ENCODE assay signal across 10 mouse cellular contexts in the genomic region with DNA sequence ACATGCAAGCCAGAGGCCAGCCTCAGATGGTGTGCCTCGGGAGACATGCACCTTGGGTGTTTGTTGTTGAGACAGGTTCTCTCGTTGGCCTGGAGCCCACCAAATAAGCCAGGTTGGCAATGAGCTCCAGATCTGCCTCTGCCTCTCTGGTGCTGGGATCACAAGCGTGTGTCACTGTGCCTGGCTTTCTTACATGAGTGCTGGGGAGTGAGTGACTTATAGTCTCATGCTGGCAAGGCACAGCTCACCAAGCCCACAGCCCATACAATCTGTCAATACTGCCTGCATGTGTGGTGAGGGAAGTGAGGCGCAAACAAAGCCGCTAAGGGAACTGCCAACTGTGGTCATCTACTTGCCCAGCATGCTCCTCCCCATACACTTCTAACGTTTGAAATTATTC. TPM values are rescaled to one million over a fixed set of nuclear protein-coding genes. Genes with fewer than 3 reads are reported as not detected.
DNase-seq lines count a peak whose midpoint lies in the region; ATAC-seq and TF ChIP-seq lines count a peak whose summit lies in the region.
"Had no signal": no experiment of that assay in that cellular context is flagged by ENCODE, and none has a peak within 500 bp of the region (broad histone marks: within the 10 kb centered on the region; RNA-seq: fewer than 3 reads in every experiment).

No protein-coding gene starts in this region.

- no peak for TF ChIP-seq POLR2A in heart, adult 2 months (IDR thresholded peaks at IDR 0.05; ENCODE audit: insufficient read depth, low read depth, low read length)
- TF ChIP-seq POLR2A in testis, adult 2 months (IDR thresholded peaks at IDR 0.05; ENCODE audit: control insufficient read depth, low read depth, low read length): no peak

- no peaks in the 10 kb centered on the region for H3K9me3 ChIP-seq in heart, embryonic 10.5 days
- no peaks in the 10 kb centered on the region for H3K9me3 ChIP-seq in forebrain, embryonic 16.5 days (ENCODE audit: control insufficient read depth, low read length)
- no peaks in the 10 kb centered on the region for H3K9me3 ChIP-seq in heart, embryonic 11.5 days (replicated peaks; ENCODE audit: control insufficient read depth, low read length)
- H3K9me3 ChIP-seq: megakaryocyte, embryonic 14.5 days had no signal

- 0 out of 2 replicates have a peak, but pooled peaks cover 7% of the 10 kb centered on the region for H3K36me3 ChIP-seq in heart, embryonic 10.5 days
- no peaks in the 10 kb centered on the region; the same call in 1 of the 2 replicates for H3K36me3 ChIP-seq in heart, adult 2 months (ENCODE audit: control insufficient read depth, insufficient read depth, low read length)
- no peaks in the 10 kb centered on the region; the same call in 1 of the 2 replicates for H3K36me3 ChIP-seq in testis, adult 2 months (ENCODE audit: control insufficient read depth, insufficient read depth, low read length)
- no peaks in the 10 kb centered on the region for H3K36me3 ChIP-seq in forebrain, embryonic 16.5 days (ENCODE audit: control insufficient read depth, insufficient read depth)
- H3K36me3 ChIP-seq in heart, embryonic 11.5 days (ENCODE audit: control insufficient read depth, insufficient read depth, low read length): no peaks in the 10 kb centered on the region

- no peak overlapping the region for H3K9ac ChIP-seq in heart, adult 2 months (ENCODE audit: low read depth, low read length)
- no peak overlapping the region for H3K9ac ChIP-seq in forebrain, embryonic 16.5 days (replicated peaks; ENCODE audit: low read depth, low read length)
- no peak overlapping the region for H3K9ac ChIP-seq in heart, embryonic 11.5 days (ENCODE audit: low read depth, low read length)

- no peaks in the 10 kb centered on the region for H3K27me3 ChIP-seq in heart, embryonic 10.5 days (ENCODE audit: insufficient read depth, poor library complexity, severe bottlenecking)
- no peaks in the 10 kb centered on the region for H3K27me3 ChIP-seq in heart, adult 2 months (ENCODE audit: control insufficient read depth, insufficient read depth, low read length)
- H3K27me3 ChIP-seq in testis, adult 2 months (ENCODE audit: control insufficient read depth, insufficient read depth, low read length): no peaks in the 10 kb centered on the region
- H3K27me3 ChIP-seq in forebrain, embryonic 16.5 days (replicated peaks; ENCODE audit: control insufficient read depth, insufficient read depth, low read length): no peaks in the 10 kb centered on the region
- no peaks in the 10 kb centered on the region for H3K27me3 ChIP-seq in heart, embryonic 11.5 days (ENCODE audit: control insufficient read depth, insufficient read depth, low read length)
- H3K27me3 ChIP-seq: megakaryocyte, embryonic 14.5 days had no signal

- 0 out of 2 replicates have a peak, but pooled peaks have one; percentile 50 for ATAC-seq in forebrain, embryonic 16.5 days
- ATAC-seq in heart, embryonic 11.5 days (replicated peaks; ENCODE audit: insufficient number of reproducible peaks, low FRiP score, low TSS enrichment): no peak
- ATAC-seq: hindbrain, postnatal 0 days had no signal

- H3K4me2 ChIP-seq in forebrain, embryonic 16.5 days (ENCODE audit: low read length): no peak overlapping the region
- no peak overlapping the region for H3K4me2 ChIP-seq in heart, embryonic 11.5 days

- no peak for TF ChIP-seq CTCF in heart, adult 2 months (IDR thresholded peaks at IDR 0.05)
- TF ChIP-seq CTCF in testis, adult 2 months (IDR thresholded peaks at IDR 0.05; ENCODE audit: control insufficient read depth, insufficient read depth, insufficient replicate concordance, low read depth, low read length): no peak

- peaks cover 10% of the 10 kb centered on the region; the same call in 1 of the 2 replicates for H3K4me1 ChIP-seq in heart, embryonic 10.5 days
- peaks cover 10% of the 10 kb centered on the region for H3K4me1 ChIP-seq in heart, adult 2 months (ENCODE audit: control insufficient read depth, insufficient read depth, low read length)
- H3K4me1 ChIP-seq in testis, adult 2 months (ENCODE audit: control insufficient read depth, insufficient read depth, low read length): peaks cover 2% of the 10 kb centered on the region; the same call in 1 of the 2 replicates
- H3K4me1 ChIP-seq in forebrain, embryonic 16.5 days (replicated peaks; ENCODE audit: control insufficient read depth, insufficient read depth, low read length): peaks cover 14% of the 10 kb centered on the region
- H3K4me1 ChIP-seq in heart, embryonic 11.5 days (ENCODE audit: control insufficient read depth, insufficient read depth, low read length): peaks cover 5% of the 10 kb centered on the region; the same call in 1 of the 2 replicates

- H3K27ac ChIP-seq in heart, embryonic 10.5 days: no peak overlapping the region
- no peak overlapping the region; the same call in 1 of the 2 replicates for H3K27ac ChIP-seq in heart, adult 2 months
- H3K27ac ChIP-seq in testis, adult 2 months (ENCODE audit: control insufficient read depth, insufficient read depth, low read depth, low read length): no peak overlapping the region
- H3K27ac ChIP-seq in forebrain, embryonic 16.5 days (ENCODE audit: low read length): peak overlapping the region; percentile 53; the same call in 1 of the 2 replicates
- H3K27ac ChIP-seq in heart, embryonic 11.5 days (ENCODE audit: low read depth, low read length): no peak overlapping the region

- intact Hi-C loops in heart, adult 2 months (cut with DNase I): loop anchor here (5.0 kb wide), 1 partner anchor 33 kb away; no protein-coding TSS in a partner anchor

- H3K79me2 ChIP-seq in heart, adult 2 months (replicated peaks; ENCODE audit: control insufficient read depth, insufficient read depth, low read length): peaks cover 10% of the 10 kb centered on the region

- WGBS in heart, embryonic 10.5 days: 74% methylated on average over 6 of the region's 6 CpGs
- 65% methylated on average over 6 of the region's 6 CpGs for WGBS in heart, adult 2 months
- 54% methylated on average over 6 of the region's 6 CpGs for WGBS in forebrain, embryonic 16.5 days
- 71% methylated on average over 6 of the region's 6 CpGs for WGBS in heart, embryonic 11.5 days (ENCODE audit: insufficient replicate concordance)

- no peak for TF ChIP-seq EP300 in heart, adult 2 months (IDR thresholded peaks at IDR 0.05; ENCODE audit: insufficient read depth, low read depth, low read length)

- DNase-seq in heart, embryonic 10.5 days (ENCODE audit: low spot score): peak; percentile 63
- DNase-seq in heart, adult 2 months: no peak
- DNase-seq in testis, postnatal 14 days (ENCODE audit: low spot score): no peak
- no peak for DNase-seq in urinary bladder, postnatal 36 days (ENCODE audit: low spot score in 2 of 2)
- DNase-seq in adrenal gland, postnatal 25 days: no peak

- no peak overlapping the region for H3K4me3 ChIP-seq in heart, embryonic 10.5 days
- H3K4me3 ChIP-seq in heart, adult 2 months: no peak overlapping the region
- peak overlapping the region; percentile 61; the same call in 1 of the 2 replicates for H3K4me3 ChIP-seq in testis, adult 2 months (ENCODE audit: control insufficient read depth, low read depth, low read length)
- H3K4me3 ChIP-seq in forebrain, embryonic 16.5 days (replicated peaks; ENCODE audit: low read length): no peak overlapping the region
- no peak overlapping the region for H3K4me3 ChIP-seq in heart, embryonic 11.5 days (ENCODE audit: low read depth, low read length)
- H3K4me3 ChIP-seq: megakaryocyte, embryonic 14.5 days had no signal

RNA-seq across cellular contexts. Expression of a gene that starts 39.0 kb away (rescaled TPM):
- 9.2 and 12.1 TPM in 2 replicates for polyA plus RNA-seq in heart, embryonic 10.5 days (2016; fragmentation: Nextera tagmentation; extraction: Ambion mirVana)
- 10 to 100 TPM; 28.1 to 30.0 TPM for total RNA-seq in heart, adult 2 months (2021)
- polyA plus RNA-seq in heart, adult 2 months (2012; rRNA removed): 13.0 and 17.0 TPM in 2 replicates
- 16.9 and 18.8 TPM in 2 replicates for polyA plus RNA-seq in testis, adult 2 months (2012; rRNA removed)
- 14.2 and 14.4 TPM in 2 replicates for polyA plus RNA-seq in forebrain, embryonic 16.5 days (2015; fragmentation: Nextera tagmentation; extraction: Ambion mirVana)
- 48.1 and 50.8 TPM in 2 replicates for total RNA-seq in adrenal gland, postnatal 25 days (2021)
- 10.6 and 11.4 TPM in 2 replicates for polyA plus RNA-seq in heart, embryonic 11.5 days (2014; fragmentation: Nextera tagmentation; extraction: Ambion mirVana)
